Mouse (Mus musculus): ENCODE measurements around the gene Sec62.

DNA sequence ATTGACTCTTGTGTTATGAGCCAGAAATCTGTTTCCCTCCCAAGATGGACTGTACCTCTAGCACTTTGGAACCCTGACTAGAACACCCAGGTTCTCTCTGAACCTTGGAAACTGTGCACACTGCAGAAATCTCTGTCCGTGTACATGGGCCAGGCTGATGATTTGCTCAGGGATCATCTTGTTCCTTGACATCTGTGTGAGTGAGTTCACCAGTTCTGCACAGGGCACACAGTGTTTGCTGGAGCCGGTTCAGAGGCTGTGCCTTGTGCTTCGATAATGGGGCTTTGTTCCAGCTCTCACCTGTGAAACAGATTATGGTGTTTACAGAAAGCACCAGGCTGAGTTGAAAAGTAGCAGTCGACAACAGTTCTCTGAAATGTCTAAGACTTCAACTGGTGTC, 20.0 kb upstream of the Sec62 start:
- TF ChIP-seq CTCF (IDR thresholded peaks at IDR 0.05; ENCODE audit: low read depth) (no peak), EP300 (optimal IDR thresholded peaks at IDR 0.05) (no peak)
